Mouse (Mus musculus) small intestine, adult 2 months (tissue): Measurements from ENCODE around the gene Rnf151. TPM values are rescaled to one million over a fixed set of nuclear protein-coding genes. Genes with fewer than 3 reads are reported as not detected.

ENCODE experiments used
- H3K27ac ChIP-seq: fragments of 200-500 bp; 2 replicates; pipeline ENCODE4 v1.5.1; 2012; ENCODE audit warnings: low read depth, low read length, control low read depth, inconsistent platforms; ENCODE audit not compliant: insufficient read depth
- H3K27me3 ChIP-seq: fragments of 200-500 bp; 2 replicates; pipeline ENCODE4 v1.6.1; 2012; ENCODE audit warnings: mild to moderate bottlenecking, moderate library complexity, low read length, inconsistent platforms; ENCODE audit not compliant: control insufficient read depth, insufficient read depth
- H3K36me3 ChIP-seq: fragments of 200-500 bp; 2 replicates; pipeline ENCODE4 v1.6.1; 2012; ENCODE audit warnings: mild to moderate bottlenecking, low read length, control low read depth, inconsistent platforms; ENCODE audit not compliant: control insufficient read depth, insufficient read depth
- H3K4me1 ChIP-seq: fragments of 200-500 bp; 2 replicates; pipeline ENCODE4 v1.6.1; 2012; ENCODE audit warnings: low read length, inconsistent platforms, mixed read lengths; ENCODE audit not compliant: control insufficient read depth, insufficient read depth, insufficient read length
- H3K4me3 ChIP-seq: fragments of 200-500 bp; 2 replicates; pipeline ENCODE4 v1.5.1; 2012; ENCODE audit warnings: low read depth, mild to moderate bottlenecking, control low read depth, inconsistent platforms, low read length, moderate library complexity
- CTCF ChIP-seq: fragments of 200-500 bp; IDR thresholded peaks from 2 replicates; pipeline ENCODE4 v1.5.1; 2012; ENCODE audit warnings: low read depth, mild to moderate bottlenecking, control low read depth, inconsistent platforms, low read length, moderate library complexity, mixed read lengths; ENCODE audit not compliant: insufficient replicate concordance, insufficient read length; ENCODE audit errors: extremely low read depth
- POLR2A ChIP-seq: fragments of 200-500 bp; IDR thresholded peaks from 2 replicates; pipeline ENCODE4 v1.6.1; 2012; ENCODE audit warnings: low read depth, mild to moderate bottlenecking, control low read depth, inconsistent platforms, low read length, moderate library complexity
- WGBS: fragments of 180-500 bp; shearing (Covaris S2); methylation state at CpG from one replicate; pipeline ENCODE4 v1.1.7; 2018; 5-methylcytosine and 5-hydroxymethylcytosine counted together
- polyA plus RNA-seq: library from polyadenylated mRNA; depleted of rRNA; stranded (reverse); fragments of >200 nt; gene quantifications from 2 replicates; pipeline ENCODE4 v1.2.3, GENCODE M21; 2012

Rnf151 gene
- polyA plus RNA-seq, 1 experiment, result 0.19 TPM

- no peaks in the 10 kb centered on the region for H3K27me3 ChIP-seq
- TF ChIP-seq POLR2A (no peak), CTCF (no peak)
- H3K27ac ChIP-seq, result no peak overlapping the region
- 96% methylated on average over 15 of the region's 15 CpGs for WGBS
- no peak overlapping the region for H3K4me3 ChIP-seq
- H3K4me1 ChIP-seq, result no peaks in the 10 kb centered on the region; the same call in 1 of the 2 replicates
- H3K36me3 ChIP-seq, result peaks cover 3% of the 10 kb centered on the region; the same call in 1 of the 2 replicates
Measured at GRCm38 (mm10) chr17:24716166-24716682, 1.6 kb downstream of the Rnf151 start.

GRCm38 (mm10) chr17:24715556-24715955 lies 2.3 kb downstream of the Rnf151 start:
- no peaks in the 10 kb centered on the region for H3K27me3 ChIP-seq
- 85% methylated on average over 6 of the region's 6 CpGs for WGBS
- TF ChIP-seq CTCF, result no peak
- H3K4me3 ChIP-seq, result no peak overlapping the region
- H3K36me3 ChIP-seq, result no peaks in the 10 kb centered on the region
- no peak overlapping the region for H3K27ac ChIP-seq
- no peaks in the 10 kb centered on the region; the same call in 1 of the 2 replicates for H3K4me1 ChIP-seq

- 21% methylated on average over 2 of the region's 2 CpGs for WGBS
- H3K27me3 ChIP-seq, result no peaks in the 10 kb centered on the region
- H3K4me3 ChIP-seq, result no peak overlapping the region
- no peak for TF ChIP-seq POLR2A
- no peak for TF ChIP-seq CTCF
- H3K36me3 ChIP-seq, result 0 out of 2 replicates have a peak, but pooled peaks cover 7% of the 10 kb centered on the region
- H3K4me1 ChIP-seq, result no peaks in the 10 kb centered on the region; the same call in 1 of the 2 replicates
- H3K27ac ChIP-seq, result no peak overlapping the region
Measured at GRCm38 (mm10) chr17:24708646-24709045, 9.2 kb downstream of the Rnf151 start.

GRCm38 (mm10) chr17:24707801-24708425 lies 9.9 kb downstream of the Rnf151 start:
- Histone ChIP-seq H3K27ac (peak overlapping the region; percentile 51), H3K36me3 (0 out of 2 replicates have a peak, but pooled peaks cover 7% of the 10 kb centered on the region), H3K27me3 (no peaks in the 10 kb centered on the region), H3K4me1 (no peaks in the 10 kb centered on the region; the same call in 1 of the 2 replicates), H3K4me3 (peak overlapping the region; percentile 84)
- WGBS, result 1% methylated on average over 24 of the region's 24 CpGs
- TF ChIP-seq POLR2A (no peak), CTCF (no peak)

- Histone ChIP-seq H3K27ac (peak within 1 kb of the TSS; percentile 51), H3K36me3 (peaks cover 10% of the 10 kb centered on the region), H3K4me3 (peak within 1 kb of the TSS; percentile 84), H3K4me1 (no peaks in the 10 kb centered on the region; the same call in 1 of the 2 replicates), H3K27me3 (no peaks in the 10 kb centered on the region)
- no peak for TF ChIP-seq CTCF
- TF ChIP-seq POLR2A, result peak; percentile 84
- 1% methylated on average over 32 of the region's 32 CpGs for WGBS
Measured at GRCm38 (mm10) chr17:24706982-24707800, 10.7 kb downstream of the Rnf151 start, which contains the start of gene Tbl3. Gene Tbl3, minus strand, starts transcription at chr17:24707660.

- TF ChIP-seq POLR2A (no peak), CTCF (no peak)
- 90% methylated on average over 3 of the region's 3 CpGs for WGBS
Measured at GRCm38 (mm10) chr17:24705821-24706220, 12.0 kb downstream of the Rnf151 start.

GRCm38 (mm10) chr17:24701251-24701650 lies 16.6 kb downstream of the Rnf151 start:
- Histone ChIP-seq H3K27ac (no peak overlapping the region), H3K4me3 (peak overlapping the region; percentile 65; the same call in 1 of the 2 replicates), H3K27me3 (no peaks in the 10 kb centered on the region), H3K36me3 (peaks cover 27% of the 10 kb centered on the region), H3K4me1 (peaks cover 20% of the 10 kb centered on the region)
- 88% methylated on average over 9 of the region's 9 CpGs for WGBS
- TF ChIP-seq POLR2A (no peak), CTCF (no peak)

More at GRCm38 (mm10) chr17:24705821-24706220, 12.0 kb downstream of the Rnf151 start:
- Histone ChIP-seq H3K36me3 (peaks cover 24% of the 10 kb centered on the region), H3K27ac (no peak overlapping the region), H3K4me3 (no peak overlapping the region), H3K27me3 (no peaks in the 10 kb centered on the region), H3K4me1 (peaks cover 1% of the 10 kb centered on the region)
